Mouse (Mus musculus) B cell, adult 2 months (primary cell): ENCODE results near the gene Ntpcr.

Experiments used
- DNase-seq, 2 experiments: peaks; one replicate each; pipeline ENCODE4 v3.0.0; 2022

Ntpcr gene

DNA sequence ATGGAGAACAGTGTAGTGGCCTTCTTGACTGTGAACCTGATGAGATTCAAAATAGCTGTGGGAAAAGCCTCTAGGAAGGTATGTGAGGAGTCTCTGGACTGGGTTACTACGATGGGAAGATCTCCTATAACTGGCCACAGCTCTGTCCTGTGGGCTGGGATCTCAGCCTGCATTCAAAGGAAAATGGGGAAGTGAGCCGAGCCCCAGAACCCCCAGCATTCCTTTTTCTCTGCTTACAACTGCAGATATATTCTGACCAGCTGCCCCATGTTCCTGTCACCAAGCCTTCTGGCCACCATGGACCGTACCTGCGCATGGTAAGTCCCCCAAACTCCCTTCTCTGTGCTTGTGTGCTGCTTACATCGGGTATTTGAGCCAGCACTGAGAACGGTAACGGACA, at the start of gene Ntpcr:
Gene Ntpcr (plus strand): TSS at position 218 of the 400 bp plus-strand sequence.
- no peak for DNase-seq

DNA sequence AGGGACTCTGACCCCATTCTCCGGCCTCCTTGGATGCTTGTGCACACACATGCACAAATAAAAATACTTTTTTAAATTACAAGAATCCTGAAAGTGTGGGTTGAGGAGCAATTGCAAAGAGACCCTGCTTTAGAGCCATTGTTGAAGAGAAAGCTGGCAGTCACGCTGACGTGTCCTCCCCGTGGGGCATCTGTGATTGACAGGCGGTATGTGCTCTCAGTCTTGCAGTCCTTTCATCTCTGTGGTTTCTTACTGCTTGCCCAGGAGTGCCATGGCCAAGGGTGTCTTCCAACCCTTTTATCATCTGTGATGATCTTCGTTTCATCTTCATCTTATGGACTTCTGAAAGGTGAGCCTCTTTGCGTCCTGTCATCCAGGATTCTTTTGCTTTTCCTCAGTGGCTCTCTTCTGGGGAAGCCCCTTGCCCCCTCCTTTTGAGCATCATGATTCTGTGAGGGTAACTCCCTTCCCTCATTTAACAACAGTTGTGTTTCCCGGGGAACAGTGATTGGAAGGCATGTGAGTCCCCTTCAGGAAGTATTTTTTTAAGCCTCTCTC, 48.8 kb upstream of the Ntpcr start:
- peak in 1 of 2 experiments; percentile 9 for DNase-seq

DNA sequence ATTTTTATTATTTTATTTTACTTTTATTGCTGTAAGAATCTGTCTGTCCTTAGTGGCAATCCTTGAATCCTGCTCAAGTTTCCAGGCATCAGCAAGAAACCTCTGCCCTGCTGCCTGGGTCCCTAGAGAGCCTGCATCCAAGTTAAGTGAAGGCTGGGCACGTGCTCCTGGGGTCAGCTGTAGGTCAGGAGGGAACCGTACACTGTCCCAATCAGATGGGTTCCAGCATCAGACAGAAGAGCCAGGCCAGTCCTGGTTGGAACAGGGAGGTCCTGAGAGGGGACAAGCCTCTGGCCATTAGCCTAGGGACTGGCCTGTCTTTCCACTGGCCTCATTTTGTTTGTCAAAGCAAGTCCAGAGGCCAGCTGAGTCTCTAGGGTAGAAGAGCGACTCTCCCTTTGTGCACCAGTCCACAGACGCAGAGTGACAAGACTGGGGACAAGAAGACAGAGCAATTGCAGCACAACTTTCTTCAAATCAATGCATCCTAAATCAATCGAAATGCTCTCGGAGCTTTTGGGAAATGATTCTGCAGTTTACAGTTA, 44.5 kb upstream of the Ntpcr start:
- DNase-seq, result no peak

DNA sequence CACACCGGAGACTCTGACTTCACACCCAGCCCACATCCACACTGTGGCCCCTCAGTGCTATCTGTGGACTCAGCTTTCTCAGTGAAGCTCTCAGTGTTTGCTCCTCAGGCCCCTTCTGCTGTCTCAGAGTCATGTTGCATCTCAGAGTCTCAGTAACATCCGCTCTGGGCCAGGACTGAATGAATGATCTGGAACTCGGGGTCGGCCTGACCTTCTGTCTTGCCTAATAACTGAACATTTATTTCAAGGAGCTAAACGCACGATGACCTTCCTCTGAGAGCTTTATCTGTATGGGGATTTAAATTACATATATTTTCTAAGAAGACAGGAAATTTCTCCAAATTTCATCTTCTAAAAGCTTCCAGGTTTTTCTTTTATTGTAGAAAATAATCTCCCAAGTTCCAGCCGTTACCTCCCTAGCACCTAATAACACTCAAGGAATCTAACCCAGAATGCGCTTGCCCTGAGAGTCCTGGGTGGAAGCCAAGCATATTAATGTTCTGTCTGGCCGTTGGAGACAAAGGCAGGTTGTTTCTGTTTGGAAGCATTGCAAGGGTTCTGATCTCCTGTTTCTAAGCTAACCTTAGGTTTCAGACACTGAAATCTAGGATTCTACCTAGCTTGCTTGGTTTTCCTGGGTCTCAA, 43.4 kb upstream of the Ntpcr start:
- no peak for DNase-seq

DNA sequence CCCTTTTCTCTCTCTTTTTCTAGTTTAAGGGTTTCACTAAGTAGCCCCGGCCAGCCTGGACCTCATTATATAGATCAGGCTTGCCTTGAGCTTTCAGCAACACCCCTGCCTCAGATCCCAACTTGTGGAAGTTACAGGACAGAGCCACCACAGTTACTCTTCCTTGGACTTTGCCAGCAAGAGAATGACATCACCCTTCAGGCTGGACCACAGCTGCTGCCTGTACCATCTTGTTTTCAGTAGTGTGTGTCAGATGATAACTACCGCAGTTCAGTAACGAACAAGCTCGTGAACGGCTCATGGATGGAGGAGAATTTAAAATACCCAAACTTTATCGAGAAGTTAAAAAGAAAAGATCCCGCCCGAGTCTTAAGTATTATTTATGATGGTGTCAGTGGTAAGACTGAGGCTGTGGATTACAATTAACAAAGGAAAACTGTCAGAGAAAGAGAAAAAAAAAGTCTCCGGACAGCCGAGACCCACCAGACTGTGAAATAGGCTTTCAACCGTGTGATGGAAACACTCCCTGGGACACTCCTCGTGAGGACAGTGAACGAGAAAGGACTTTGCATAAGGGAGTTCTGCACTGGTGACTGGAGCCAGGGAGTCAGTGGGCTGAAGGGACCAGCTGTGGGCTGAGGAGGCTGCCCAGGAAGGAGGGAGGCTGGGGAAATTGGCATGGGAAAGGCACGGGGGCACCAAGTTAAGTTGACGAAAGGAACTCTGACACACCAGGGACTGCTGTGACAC, 39.4 kb upstream of the Ntpcr start:
- DNase-seq, result no peak

DNA sequence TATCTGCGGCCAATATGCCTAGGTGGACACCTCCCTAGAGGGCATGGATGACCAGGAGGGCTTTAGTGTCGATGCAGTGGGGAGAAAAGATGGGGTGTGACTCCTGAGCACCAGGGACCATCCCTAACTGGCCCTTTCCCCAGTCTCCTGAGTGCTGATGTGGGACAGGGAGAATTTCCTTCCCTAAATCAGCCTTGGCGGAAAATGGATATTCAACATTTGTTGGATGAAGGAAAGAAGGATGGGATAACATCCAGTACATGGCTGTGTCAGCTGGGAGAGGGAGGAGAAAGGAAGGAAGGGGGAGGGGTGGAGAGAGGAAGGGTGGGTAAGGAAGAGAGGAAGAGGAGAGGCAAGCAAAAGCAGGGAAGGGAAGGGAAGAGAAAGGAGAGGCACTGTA, 38.8 kb upstream of the Ntpcr start:
- no peak for DNase-seq

DNA sequence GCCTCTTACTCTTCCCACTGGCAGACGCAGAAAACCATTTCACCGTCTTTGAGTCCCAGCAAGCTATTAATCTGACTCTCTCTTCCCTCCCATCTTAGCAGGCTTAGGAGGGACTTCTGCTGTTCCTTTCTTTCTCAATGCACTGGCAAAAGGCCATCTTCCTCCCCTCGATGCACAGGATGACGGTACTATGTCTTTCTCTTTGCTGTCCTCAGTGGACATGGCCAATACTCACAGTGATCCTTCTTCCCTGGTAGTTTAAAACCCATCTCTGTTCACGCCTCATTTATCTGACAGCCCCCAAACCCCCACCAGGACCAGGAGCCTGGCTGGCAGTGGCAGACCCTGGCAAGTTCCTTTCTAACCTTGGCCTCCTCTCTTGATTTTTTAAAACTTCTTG, 37.3 kb upstream of the Ntpcr start:
- DNase-seq, result no peak

DNA sequence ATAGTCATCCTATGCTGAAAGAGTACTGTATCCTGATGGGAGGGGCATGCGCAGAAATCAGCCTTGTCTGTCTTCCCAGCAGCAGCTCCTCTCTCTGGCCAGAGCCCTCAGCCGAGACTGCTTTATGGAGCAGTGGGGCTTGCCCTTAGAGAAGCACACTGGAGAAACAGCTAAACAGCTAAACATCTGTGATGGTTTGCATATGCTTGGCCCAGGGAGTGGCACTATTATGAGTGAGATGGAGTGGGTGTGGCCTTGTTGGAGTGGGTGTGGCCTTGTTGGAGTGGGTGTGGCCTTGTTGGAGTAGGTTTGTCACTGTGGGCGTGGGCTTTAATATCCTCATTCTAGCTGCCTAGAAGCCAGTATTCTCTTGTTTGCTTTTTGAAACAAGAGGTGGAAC, 36.6 kb upstream of the Ntpcr start:
- DNase-seq, result peak in 1 of 2 experiments; percentile 9

DNA sequence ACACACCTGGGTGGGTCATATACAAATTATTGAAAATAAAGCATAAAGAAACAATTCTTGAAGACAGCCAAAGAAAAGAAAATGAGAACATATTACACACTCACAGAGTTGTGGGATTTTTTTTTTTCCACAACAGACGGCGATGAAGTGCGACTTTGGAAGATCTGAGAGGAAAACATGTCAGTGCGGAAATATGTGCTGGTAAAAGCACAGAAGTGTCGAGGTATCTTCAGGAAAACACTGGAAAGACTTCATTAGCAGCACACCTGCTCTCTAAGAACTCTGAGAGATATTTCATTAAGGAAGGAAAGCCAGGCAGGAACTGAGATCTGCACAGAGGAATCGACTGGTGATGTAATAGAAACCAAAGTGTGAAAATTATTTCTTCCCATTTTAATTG, 33.8 kb upstream of the Ntpcr start:
- no peak for DNase-seq

DNA sequence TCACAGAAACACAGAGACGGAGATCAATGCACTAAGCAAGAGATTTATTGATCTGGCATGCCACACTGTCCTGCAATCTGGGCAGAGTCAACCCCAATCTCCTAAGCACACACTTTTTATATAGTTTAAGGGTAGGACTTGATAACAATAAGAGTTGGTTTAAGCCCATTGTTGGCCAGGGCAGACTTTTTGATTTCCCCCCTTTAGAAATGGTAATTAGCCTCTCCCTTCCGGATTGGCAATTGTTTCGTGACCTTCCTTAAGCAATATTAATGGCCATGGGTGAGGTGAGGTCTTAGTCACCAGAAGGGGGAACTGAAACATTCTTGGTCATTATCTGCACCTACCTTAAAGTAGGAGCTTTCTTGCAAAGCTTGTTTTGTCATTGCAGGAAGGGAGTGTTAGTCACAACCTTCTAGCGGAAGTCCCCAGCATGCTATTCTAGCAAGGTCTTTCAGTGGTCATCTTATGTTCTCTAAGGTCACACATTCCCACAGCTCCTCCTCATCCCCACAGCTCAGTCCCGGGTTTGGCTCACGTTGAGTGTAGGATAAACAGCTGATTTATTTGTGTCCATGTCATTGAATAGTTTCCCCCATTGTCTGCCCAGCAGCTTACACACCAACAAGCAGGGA, 30.3 kb upstream of the Ntpcr start:
- no peak for DNase-seq

DNA sequence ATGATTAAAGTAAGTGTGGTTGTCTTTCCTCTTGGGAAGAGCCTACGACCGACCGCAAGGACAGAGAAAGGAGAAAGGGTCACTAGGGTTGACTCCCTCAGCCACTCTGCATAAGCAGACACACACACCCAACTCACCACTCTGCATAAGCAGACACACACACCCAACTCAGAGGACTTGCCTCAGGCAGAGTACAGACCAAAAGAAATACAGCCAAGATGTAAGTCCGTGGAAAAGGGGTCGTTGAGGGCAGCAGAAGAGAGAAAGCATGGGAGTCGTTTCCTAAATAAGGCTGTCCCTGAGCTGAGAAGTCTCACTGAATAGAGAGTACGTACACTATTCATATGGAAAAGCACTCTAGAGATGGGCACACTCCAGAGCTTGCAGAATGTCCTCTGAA, 29.4 kb upstream of the Ntpcr start:
- DNase-seq, result no peak

DNA sequence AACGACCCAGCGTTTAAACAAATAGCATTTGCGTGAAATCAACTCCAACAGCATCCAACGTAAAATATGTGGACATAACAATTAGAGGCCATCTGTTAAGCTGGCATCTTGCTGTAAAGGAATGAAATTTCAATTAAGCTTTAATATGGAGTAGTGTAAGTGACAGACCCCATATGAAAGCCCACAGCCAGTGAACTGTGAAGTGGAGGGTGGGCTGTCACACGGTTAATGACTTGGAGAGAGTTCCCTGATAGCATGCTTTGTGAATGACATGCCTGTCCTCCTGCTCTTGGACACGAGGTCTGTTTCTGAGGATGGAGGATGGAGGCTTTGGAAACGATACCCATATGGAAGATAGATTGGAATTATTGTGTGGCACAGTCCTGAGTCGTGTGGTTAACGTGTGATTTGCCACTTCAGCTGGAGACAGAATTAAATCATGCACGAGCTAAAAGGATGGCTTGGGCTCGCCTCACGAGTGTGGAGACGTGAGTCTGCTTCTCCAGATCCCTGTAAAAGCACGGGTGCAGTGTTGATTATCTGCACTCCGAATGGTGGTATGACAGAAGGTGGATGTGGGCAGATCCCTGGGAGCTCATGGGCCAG, 26.8 kb upstream of the Ntpcr start:
- DNase-seq, result no peak

DNA sequence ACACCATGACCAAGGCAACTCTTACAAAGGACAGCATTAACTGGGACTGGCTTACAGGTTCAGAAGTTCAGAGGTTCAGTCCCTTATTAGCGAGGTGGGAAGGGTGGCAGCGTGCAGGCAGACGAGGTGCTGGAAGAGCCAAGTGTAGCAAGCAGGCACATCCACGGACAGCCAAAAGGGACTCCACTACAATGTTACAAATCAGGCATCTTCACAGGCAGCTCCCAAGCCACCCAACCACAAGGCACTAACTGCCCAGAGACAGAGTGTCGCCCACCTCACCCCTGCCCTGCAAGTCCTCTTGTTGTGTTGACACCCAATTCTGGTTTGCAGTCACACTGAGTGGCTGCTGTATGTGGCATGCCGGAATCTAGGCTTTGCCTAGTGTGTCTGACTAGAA, 25.3 kb upstream of the Ntpcr start:
- no peak for DNase-seq

DNA sequence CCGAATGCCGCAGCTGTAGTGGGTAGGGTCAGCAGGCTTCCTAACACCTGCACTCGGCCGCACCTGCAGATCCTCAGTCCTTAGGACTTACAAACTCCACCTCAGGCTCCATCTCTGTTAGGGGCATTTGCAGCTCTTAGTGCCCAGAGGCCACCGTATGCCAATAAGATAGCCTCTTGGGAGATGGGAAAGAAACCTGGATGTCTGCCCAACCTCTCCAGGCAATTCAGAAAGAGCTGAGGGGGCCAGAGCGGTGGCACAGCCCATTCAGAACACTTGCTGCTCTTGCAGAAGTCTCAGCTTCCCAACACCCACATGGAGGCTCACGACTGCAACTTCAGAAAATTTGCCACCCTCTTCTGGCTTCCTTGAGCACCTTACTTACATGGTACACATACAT, 23.9 kb upstream of the Ntpcr start:
- DNase-seq, result no peak

DNA sequence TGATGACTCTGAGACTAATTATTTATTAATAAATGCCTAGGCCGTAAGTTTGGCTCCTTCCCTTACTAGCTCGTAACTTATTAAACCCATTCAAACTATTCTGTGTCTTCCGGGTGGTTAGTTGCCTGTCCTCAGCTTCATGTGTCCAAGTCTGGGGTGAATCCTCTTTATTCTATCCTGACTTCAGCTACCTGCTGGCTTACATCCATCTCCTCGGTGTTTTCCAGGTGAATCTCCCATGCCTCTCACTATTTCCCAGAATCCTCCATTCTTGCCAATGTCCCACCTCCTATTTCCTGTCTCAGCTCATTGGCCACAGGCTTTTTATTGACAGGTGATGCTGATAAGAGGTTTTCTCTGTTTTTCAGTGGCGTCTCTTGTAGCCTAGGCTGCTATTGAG, 20.6 kb upstream of the Ntpcr start:
- DNase-seq, result no peak

DNA sequence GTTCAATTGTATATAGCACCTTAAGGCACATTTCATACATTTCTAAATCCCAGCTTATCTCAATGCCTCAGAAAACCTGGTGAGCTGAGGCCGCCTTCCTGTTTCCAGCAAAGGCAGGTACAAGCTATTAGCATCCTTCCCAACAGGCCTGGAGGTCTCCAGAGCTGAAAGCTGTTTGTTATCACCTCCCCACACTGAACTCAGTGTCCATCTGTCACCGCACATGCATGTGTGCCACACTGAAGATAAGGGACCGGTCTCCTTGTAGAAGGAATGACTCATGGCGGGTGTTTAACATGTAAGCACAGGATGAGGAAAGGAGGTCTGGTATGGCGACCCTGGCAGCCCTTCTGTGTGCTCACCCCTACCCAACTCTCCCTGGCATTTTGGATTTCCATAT, 18.2 kb upstream of the Ntpcr start:
- no peak for DNase-seq

DNA sequence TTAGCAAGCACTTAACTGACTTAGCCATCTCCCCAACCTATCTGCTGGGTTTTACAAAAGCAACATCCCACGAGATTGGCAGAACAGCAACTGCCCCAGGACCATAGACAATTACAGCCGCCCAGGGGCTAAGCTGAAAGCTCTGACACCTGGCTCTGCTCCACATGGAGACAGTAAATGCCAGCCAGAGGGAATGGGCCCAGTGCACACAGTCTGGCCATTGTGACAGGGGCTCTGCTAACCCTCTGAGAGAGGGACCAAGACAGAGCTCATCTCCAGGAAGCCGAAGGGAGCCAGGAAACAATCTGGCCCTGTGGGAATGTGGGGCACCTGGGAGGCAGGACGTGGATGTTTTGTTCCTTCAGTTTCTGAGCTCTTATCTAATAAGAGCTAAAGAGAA, 13.6 kb upstream of the Ntpcr start:
- DNase-seq, result no peak

DNA sequence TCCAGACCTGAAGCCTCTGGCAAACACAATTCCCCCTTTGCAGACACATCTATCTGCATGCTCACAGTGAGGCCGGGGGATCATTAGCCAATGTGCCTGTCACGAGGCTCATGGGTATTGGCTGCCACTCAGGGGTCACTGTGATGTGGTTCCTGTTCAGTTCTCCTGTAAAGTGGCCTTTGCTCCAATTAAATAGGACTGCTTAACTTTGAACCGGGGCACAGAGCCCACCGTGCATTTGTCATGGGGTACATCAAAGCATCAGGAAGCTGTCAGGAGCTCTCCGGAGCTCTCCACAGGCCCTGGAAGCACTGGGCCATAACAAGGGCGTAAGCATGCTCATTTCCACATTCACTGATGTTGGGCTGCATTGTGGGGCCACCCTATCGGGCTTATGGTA, 13.2 kb upstream of the Ntpcr start:
- no peak for DNase-seq

DNA sequence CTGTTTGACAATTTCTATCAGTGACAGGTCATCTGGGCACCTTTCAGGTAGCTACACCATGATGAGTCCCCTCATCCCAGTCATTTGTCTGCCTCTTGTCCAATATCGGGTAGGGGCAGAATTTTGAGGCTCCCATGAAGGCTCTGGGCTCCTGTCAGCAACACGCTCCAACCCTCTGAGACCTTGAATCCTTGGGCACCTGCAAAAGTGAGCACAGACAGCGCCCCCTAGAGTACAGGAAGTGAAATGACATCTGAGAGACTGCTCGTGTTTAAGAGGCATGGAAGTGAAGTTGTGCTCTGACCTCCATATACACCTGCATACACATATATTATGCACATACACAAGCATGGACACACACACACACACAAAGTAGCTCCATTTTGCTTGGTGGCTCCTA, 10.8 kb upstream of the Ntpcr start:
- peak; percentile 21 to 22 for DNase-seq

DNA sequence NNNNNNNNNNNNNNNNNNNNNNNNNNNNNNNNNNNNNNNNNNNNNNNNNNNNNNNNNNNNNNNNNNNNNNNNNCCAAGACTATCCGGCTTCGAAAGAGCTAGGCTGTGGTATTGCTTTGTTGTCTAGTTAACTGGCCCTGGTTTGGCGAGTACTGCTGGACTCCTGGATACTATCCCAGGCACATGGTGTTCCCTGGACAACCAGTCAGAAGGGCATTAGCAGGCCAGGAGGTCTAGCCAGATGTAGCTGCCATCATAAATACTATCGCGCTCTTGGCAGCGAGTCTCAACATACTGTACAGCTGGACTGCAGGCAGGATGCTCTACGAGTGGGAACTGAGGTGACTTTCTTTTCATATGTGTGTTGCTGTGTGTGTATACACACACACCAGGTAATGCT, 7.1 kb upstream of the Ntpcr start:
- no peak for DNase-seq

DNA sequence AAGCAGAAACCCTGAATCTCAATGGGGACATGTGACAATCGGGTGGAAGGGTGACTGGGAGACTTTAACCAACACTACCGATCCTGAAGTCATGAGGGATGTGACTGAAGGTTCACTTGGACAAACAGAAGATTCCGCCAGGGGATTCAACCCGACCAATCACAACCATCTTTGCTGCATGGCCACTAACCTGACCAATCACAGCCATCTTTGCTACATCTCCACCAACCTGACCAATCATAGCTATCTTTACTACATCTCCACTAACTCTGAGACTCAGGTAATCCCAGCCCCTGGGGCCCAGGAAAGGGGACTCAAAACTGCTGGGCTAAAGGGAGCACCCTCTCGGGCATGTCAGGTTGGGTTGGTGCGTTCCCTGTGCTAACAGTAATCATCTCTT, 6.3 kb upstream of the Ntpcr start:
- no peak for DNase-seq

DNA sequence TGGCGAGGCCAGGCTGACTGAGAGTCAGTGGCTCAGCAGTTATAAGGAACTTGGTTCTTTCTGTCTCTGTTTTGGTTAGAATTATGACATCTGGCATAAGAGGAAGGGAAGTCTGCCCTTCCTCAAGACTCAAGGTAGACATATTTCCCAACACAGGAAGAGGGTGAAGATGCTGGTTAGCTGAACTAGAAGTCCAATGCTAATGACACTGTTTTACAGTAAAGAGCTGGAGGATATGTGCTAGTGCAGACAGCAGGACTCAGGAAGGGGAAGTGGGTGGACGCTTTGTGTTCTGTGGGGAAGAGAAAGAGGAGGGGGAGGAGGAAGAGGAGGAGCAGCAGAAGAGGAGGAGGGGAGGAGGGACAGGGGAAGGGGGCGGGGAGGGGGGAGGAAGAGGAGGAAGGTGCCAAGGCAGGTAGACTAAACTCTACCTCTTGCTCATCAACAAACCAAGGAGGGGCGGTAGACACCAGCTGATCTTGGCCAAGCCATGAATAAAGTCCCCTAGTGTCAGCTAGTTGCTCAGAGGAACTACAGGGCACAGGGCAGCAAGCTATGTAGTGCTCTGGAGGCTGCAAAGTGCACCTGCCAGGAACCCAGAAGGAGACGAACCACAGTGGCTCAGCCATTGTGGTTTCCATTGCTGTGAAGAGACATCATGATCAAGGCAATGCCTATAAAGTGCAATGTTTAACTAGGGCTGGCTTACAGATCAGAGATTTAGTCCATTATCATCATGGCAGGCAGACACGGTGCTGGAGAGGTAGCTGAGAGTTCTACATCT, 4.5 kb upstream of the Ntpcr start:
- DNase-seq, result peak; percentile 7 to 14

DNA sequence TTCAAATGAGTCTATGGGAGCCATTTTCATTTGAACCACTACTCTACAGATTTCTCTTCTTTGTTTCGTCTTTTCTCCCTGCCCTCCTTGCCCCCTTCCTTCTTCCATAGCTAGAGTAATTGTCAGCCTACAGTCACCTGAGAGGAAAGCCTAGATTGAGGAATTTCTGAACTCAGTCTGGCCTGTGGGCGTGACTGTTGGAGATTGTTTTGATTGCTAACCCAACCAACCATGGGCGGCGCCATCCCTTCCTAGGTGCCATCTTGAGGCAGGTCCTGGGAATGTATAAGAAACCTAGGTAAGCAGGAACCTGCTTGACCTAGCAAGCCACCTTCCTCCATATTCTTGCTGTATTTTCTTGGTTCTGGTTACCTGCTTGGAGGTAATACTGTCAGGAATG, 3.6 kb upstream of the Ntpcr start:
- no peak for DNase-seq
